Mouse (Mus musculus) testis, postnatal 14 days (tissue): ENCODE results near the gene Scamp4.
"Not testable (repeated sequence)": the region's sequence is repeated elsewhere in the genome, so short reads cannot be mapped to it uniquely, and the experiment has no call there.

Experiments
- DNase-seq: peaks from one replicate; pipeline ENCODE4 v3.0.0; 2021; ENCODE audit warnings: low spot score

Gene Scamp4

GRCm38 (mm10) chr10:80578131-80578750 lies 24.4 kb upstream of the Scamp4 start:
- peak; percentile 75 for DNase-seq

GRCm38 (mm10) chr10:80578911-80579310 lies 23.8 kb upstream of the Scamp4 start:
- DNase-seq = no peak

DNA sequence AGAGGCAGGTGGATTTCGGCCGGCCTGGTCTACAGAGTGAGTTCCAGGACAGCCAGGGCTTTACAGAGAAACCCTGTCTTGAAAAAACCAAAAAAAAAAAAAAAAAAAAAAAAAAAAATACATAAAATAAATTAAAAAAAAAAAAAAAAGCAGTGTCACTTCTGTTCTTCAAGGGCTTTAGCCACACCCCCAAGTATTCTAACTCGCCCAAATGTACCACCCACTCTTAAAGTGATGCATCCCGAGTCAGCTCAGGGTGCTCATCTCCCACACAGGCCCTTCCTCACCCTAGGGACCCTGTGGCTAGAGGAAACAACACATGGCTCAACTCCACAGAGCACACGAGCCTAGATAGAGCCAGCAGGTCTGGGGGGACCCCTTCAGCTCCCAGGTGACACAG lies 19.6 kb upstream of the Scamp4 start:
- DNase-seq = no peak

GRCm38 (mm10) chr10:80584045-80584488 lies 18.6 kb upstream of the Scamp4 start:
- DNase-seq = no peak

- DNase-seq = no peak
Observed at GRCm38 (mm10) chr10:80584642-80585552, 17.8 kb upstream of the Scamp4 start.

DNA sequence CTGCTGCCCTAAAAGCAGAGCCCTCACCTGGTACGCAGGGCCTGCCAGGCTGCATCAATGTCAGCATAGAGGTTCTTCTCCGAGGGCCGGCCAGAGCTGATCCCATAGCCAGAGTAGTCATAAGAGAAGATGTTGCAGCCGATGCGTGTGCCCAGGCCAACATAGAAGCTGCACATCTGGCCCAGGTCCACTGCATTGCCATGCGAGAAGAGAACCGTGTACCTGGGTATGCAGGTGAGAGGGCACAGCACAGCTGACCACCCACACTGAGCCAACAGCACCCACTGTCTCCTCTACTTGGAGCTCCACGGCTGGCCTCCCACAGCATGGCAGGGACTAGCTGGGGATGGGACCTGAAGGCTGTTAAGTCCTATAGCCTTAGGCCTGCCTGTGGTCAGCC lies 17.1 kb upstream of the Scamp4 start:
- DNase-seq = no peak

- DNase-seq = no peak
Observed at GRCm38 (mm10) chr10:80586407-80587304, 16.0 kb upstream of the Scamp4 start.

GRCm38 (mm10) chr10:80587305-80587657 lies 15.4 kb upstream of the Scamp4 start:
- peak; percentile 68 for DNase-seq

DNA sequence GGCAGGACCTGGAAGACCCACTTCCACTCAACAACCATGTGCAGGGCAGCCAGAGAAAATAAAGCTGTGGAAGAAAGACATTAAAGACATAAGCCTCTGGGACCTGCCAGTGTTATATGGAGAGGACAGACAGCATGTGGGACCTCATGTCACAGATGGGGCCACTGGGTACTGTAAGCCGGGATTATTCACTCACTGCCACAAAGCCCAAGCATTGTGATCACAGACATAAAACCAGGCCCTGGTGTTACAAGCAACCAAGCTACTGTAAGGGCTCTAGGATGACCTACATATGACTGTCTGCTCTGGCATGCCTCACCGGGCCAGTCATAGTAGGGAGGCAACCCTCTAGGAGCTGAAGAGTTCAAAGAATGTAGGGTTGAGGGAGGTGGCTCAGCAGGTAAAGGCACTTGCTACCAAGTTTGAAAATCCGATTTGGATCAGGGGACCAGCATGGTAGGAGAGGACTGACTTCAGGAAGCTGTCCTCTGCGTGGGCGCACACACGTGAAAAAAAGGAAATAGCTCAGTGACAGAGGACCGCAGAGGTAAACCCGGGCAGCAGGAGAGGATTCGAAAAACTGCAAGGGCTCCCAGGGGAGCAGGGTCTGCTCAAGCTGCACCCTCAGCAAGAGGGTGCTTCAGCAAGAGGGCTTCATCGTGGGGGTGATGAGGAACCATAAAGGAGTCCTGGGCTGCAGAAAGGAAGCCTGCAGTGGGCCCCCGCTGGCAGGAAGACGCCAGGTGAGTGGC lies 13.4 kb upstream of the Scamp4 start:
- no peak for DNase-seq

DNA sequence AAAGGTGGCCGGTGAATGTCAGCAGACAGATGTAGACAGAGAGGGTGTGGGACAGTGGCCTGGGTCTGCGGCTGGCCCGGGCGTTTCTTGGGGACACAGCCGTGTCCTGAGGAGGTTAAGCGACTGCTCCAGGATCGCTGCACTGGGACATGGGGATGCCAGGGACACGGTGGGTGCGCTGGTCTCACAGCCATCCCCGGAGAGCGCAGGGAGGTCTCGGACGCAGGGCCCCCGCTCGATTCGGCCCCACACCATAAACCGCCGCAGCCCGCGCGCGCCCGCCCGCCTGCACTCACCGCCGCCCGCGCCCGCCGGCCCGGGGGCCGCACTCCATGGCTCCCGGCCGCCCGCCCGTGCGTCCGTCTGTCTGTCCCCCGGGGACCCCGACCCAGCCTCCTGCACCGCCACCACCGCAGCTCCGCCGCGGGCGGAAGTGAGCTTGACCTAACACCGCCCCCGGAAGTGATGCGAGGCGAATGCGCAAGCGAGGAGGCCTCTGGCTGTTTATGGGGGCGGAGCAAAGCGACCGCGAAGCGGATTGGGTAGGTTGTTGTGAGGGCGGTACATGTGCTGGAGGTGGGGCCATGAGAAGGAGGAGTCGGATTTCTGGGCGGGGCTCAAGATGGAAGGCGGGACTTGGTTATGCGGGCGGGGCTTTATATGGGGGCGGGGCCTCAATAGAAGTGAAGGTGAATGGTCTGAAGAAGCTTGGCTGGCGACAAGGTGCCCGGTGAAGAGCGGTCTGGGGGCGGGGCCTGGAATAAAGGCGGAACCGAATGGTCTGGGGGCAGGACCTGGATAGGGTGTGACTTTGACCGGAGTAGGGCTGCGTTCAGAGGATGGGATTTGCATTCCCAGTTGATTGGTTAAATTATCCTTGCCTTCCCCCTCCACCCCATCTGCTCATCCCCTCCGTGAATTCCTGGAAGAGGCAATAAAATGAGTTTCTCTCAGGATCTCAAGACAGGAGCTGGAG lies 12.5 kb upstream of the Scamp4 start, which contains the start of gene Abhd17a:
Abhd17a (minus strand) TSS at position 463 of the 976 bp plus-strand sequence.
- peak; percentile 98 for DNase-seq

GRCm38 (mm10) chr10:80596318-80596717 lies 6.4 kb upstream of the Scamp4 start:
- no peak for DNase-seq

DNA sequence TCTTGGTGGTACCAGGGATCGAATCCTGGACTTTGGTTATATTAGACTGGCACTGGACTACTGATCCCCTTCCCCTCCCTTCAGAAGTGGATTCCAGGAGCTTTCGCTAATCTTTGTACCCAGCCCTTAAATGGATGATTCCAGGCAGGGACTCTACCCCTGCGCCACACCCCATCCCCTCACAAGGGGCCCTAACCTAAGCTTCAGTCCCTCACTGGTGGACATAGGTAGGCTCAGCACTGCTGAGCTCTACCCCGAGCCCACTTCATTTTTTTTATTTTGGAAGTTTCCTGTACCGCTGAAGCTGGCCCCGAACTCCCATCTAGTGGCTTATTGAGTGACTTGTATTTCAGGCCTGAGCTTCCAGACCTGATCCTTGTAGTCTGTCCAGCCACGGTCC lies 692 bp downstream of the Scamp4 start:
- no peak for DNase-seq

GRCm38 (mm10) chr10:80604001-80604509 lies 1.4 kb downstream of the Scamp4 start:
- no peak for DNase-seq

DNA sequence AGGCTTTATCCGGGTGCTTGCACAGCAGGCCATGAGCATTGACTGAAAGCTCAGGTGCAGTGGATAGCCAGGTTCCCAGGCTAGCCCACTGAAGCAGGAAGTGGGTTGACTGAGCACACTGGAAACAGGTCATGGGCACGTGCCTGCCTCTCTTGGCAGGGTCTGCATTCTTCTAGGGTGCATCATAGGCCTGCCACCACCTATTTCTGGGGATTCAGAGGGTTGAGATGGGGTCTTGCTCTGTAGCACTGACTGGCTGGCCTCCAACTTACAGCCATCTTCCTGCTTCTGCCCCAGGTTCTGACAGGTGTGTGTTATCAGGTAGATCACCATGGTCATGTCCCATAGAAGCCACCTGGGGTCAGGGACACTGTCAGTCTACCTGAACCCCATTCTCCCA lies 2.3 kb downstream of the Scamp4 start:
- no peak for DNase-seq

DNA sequence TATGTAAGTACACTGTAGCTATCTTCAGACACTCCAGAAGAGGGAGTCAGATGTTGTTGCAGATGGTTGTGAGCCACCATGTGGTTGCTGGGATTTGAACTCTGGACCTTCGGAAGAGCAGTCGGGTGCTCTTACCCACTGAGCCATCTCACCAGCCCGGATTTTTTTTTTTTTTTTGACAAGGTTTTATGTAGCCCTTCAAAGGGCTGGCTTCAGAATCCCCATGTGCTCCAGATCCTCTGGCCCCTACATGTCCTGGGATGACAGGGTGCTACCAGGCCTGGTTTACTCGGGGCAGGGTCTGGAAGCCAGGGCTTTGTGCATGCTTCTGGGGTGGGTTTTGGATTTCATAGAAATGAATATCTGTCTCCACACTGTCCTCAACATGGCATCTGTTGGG lies 3.0 kb downstream of the Scamp4 start, which contains the start of gene Gm49322:
Gm49322 (plus strand) TSS at position 301 of the 400 bp plus-strand sequence.
- DNase-seq = not testable (repeated sequence)

DNA sequence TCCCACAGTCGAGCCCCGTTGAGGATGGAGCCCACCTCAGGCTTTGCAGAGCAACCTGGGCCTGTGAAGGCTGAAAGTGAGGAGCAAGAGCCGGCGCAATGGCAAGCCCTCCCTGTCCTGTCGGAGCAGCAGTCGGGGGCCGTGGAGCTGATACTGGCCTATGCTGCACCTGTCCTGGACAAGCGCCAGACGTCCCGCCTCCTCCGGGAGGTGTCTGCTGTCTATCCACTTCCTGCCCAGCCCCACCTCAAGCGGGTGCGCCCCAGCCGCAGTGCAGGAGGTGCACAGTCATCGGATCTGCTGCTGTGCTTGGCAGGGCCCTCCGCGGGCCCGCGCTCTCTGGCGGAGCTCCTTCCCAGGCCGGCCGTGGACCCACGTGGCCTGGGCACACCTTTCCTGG lies 3.6 kb downstream of the Scamp4 start:
- DNase-seq = no peak

GRCm38 (mm10) chr10:80606737-80607350 lies 4.2 kb downstream of the Scamp4 start:
- no peak for DNase-seq

GRCm38 (mm10) chr10:80608435-80608834 lies 5.8 kb downstream of the Scamp4 start:
- no peak for DNase-seq

DNA sequence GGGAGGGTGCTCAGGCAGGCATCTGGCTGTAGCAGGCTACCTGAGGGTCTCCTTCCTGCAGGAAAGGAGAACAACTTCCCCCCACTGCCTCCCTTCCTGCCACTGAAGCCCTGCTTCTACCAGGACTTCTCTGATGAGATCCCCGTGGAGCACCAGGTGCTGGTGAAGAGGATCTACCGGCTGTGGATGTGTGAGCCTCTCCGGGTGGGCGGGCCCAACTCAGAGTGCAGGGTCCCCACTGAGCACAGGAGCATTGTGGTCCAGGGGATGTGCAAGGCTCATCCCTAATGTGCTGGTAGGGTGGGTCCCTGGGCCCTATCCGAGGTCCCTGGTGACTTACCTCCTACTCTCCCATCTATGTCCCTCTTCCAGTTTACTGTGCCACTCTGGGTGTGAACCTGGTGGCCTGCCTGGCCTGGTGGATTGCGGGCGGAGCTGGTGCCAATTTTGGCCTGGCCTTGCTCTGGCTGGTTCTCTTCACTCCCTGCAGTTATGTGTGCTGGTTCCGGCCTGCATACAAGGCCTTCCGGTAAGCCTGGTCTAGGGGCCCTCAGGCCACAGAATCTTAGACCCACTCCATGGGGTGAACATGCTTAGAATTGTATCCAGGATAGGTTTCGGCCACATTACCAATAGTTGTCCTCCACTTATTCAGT lies 6.7 kb downstream of the Scamp4 start:
- DNase-seq = no peak
